In genomic region chr2:30212169-30212545, GRCm38 (mm10) we compare ENCODE assay signal across 20 mouse cellular contexts. TPM values are rescaled to one million over a fixed set of nuclear protein-coding genes. Genes with fewer than 3 reads are reported as not detected.
"Had no signal": no experiment of that assay in that cellular context is flagged by ENCODE, and none has a peak within 500 bp of the region (broad histone marks: within the 10 kb centered on the region; RNA-seq: fewer than 3 reads in every experiment).

No protein-coding gene starts in this region.

- H3K27ac ChIP-seq: intestine, embryonic 15.5 days; kidney, embryonic 15.5 days; left cerebral cortex, adult 2 months; lung, embryonic 15.5 days; midbrain, embryonic 10.5 days; midbrain, embryonic 13.5 days; neural tube, embryonic 13.5 days; stomach, embryonic 15.5 days had no signal

- H3K9ac ChIP-seq: intestine, embryonic 15.5 days; kidney, embryonic 15.5 days; lung, embryonic 15.5 days; midbrain, embryonic 13.5 days; neural tube, embryonic 13.5 days; stomach, embryonic 15.5 days had no signal

- H3K36me3 ChIP-seq: intestine, embryonic 15.5 days; kidney, embryonic 15.5 days; lung, embryonic 15.5 days; midbrain, embryonic 10.5 days; midbrain, embryonic 13.5 days; neural tube, embryonic 13.5 days; stomach, embryonic 15.5 days had no signal

- H3K4me1 ChIP-seq: intestine, embryonic 15.5 days; kidney, embryonic 15.5 days; lung, embryonic 15.5 days; midbrain, embryonic 10.5 days; midbrain, embryonic 13.5 days; neural tube, embryonic 13.5 days; stomach, embryonic 15.5 days had no signal

- H3K9me3 ChIP-seq: intestine, embryonic 15.5 days; kidney, embryonic 15.5 days; lung, embryonic 15.5 days; megakaryocyte, embryonic 14.5 days; midbrain, embryonic 10.5 days; midbrain, embryonic 13.5 days; neural tube, embryonic 13.5 days; stomach, embryonic 15.5 days had no signal

- H3K4me3 ChIP-seq: intestine, embryonic 15.5 days; kidney, embryonic 15.5 days; left cerebral cortex, adult 2 months; lung, embryonic 15.5 days; midbrain, embryonic 10.5 days; midbrain, embryonic 13.5 days; myocyte; neural tube, embryonic 13.5 days; stomach, embryonic 15.5 days had no signal

- H3K4me2 ChIP-seq: intestine, embryonic 15.5 days; kidney, embryonic 15.5 days; lung, embryonic 15.5 days; midbrain, embryonic 13.5 days; neural tube, embryonic 13.5 days; stomach, embryonic 15.5 days had no signal

- ATAC-seq: intestine, embryonic 15.5 days; midbrain, embryonic 13.5 days; midbrain, embryonic 16.5 days had no signal

- H3K27me3 ChIP-seq: intestine, embryonic 15.5 days; kidney, embryonic 15.5 days; lung, embryonic 15.5 days; midbrain, embryonic 13.5 days; neural tube, embryonic 13.5 days; stomach, embryonic 15.5 days had no signal

- DNase-seq: kidney, adult 11 months; kidney, postnatal 10 days; kidney, postnatal 36 days; layer of hippocampus, postnatal 36 days; retina, postnatal 1 day; right cerebral cortex, postnatal 25 days; spleen, adult 18-20 months; thymus, postnatal 4 days had no signal

RNA-seq across cellular contexts. Expression of gene Gm28035, which starts 28.2 kb away (rescaled TPM):
- total RNA-seq: monocyte, adult 5-6 weeks had no signal
